Mouse (Mus musculus) hindbrain, embryonic 10.5 days (tissue): Measurements from ENCODE around the gene Mfap5. TPM values are rescaled to one million over a fixed set of nuclear protein-coding genes. Genes with fewer than 3 reads are reported as not detected.
"Not testable (repeated sequence)": the region's sequence is repeated elsewhere in the genome, so short reads cannot be mapped to it uniquely, and the experiment has no call there.

Experiments
- DNase-seq: peaks from one replicate; pipeline ENCODE4 v3.0.0-alpha.2; 2017; ENCODE audit warnings: low spot score
- H3K27ac ChIP-seq: fragments of 300-500 bp; sonication (generic); 2 replicates; pipeline ENCODE4 v1.5.1; 2016; ENCODE audit warnings: mild to moderate bottlenecking, moderate library complexity
- H3K27me3 ChIP-seq: fragments of 300-500 bp; sonication (generic); 2 replicates; pipeline ENCODE4 v1.6.1; 2016; ENCODE audit warnings: mild to moderate bottlenecking; ENCODE audit not compliant: poor library complexity, insufficient read depth, severe bottlenecking
- H3K36me3 ChIP-seq: fragments of 300-500 bp; sonication (generic); 2 replicates; pipeline ENCODE4 v1.6.1; 2016; ENCODE audit warnings: mild to moderate bottlenecking, moderate library complexity
- H3K4me1 ChIP-seq: fragments of 300-500 bp; sonication (generic); replicated peaks from 2 replicates; pipeline ENCODE4 v1.6.1; 2016; ENCODE audit warnings: mild to moderate bottlenecking
- H3K4me3 ChIP-seq: fragments of 300-500 bp; sonication (generic); 2 replicates; pipeline ENCODE4 v1.5.1; 2016; ENCODE audit warnings: mild to moderate bottlenecking, moderate library complexity
- H3K9me3 ChIP-seq: fragments of 300-500 bp; sonication (generic); 2 replicates; pipeline ENCODE4 v1.6.1; 2016; ENCODE audit warnings: mild to moderate bottlenecking, moderate library complexity
- WGBS: fragments of 180-500 bp; shearing (Covaris S2); methylation state at CpG from one replicate; pipeline ENCODE4 v1.1.7; 2016; 5-methylcytosine and 5-hydroxymethylcytosine counted together
- polyA plus RNA-seq: library from polyadenylated mRNA; unstranded; fragments of >200 nt; fragmentation: Nextera tagmentation; extraction: Ambion mirVana; gene quantifications from 2 replicates; pipeline ENCODE4 v1.2.1, GENCODE M21; 2016

Gene Mfap5
- polyA plus RNA-seq, 1 experiment from 2014 or later: 1.1 TPM

- no peaks in the 10 kb centered on the region for H3K36me3 ChIP-seq
- H3K4me1 ChIP-seq: no peaks in the 10 kb centered on the region
- no peak overlapping the region for H3K4me3 ChIP-seq
- no peak overlapping the region for H3K27ac ChIP-seq
- no peaks in the 10 kb centered on the region for H3K9me3 ChIP-seq
- H3K27me3 ChIP-seq: no peaks in the 10 kb centered on the region
- 74% methylated on average over 9 of the region's 9 CpGs for WGBS
- DNase-seq: peak; percentile 5
Observed at GRCm38 (mm10) chr6:122522595-122522994, 16.9 kb downstream of the Mfap5 start.

DNA sequence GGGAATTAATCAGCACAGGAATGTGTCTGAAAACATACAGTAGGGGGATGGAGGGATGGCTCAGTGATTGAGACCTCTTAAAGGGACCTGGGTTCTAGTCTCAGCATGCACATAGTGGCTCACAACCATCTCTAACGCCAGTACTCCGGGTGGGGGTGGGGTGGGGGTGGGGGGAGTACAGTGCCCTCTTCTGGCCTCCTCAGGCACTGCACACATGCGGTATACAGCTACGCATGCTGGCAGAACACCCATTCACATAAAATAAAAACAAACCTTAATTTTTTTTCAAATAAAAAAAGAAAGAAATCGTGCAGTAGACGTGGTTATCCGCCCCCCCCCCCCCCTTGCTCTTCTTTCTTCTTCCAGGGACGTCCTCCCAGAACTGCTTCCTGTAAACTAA, 17.6 kb downstream of the Mfap5 start:
- Histone ChIP-seq H3K4me1 (no peaks in the 10 kb centered on the region), H3K4me3 (no peak overlapping the region), H3K9me3 (no peaks in the 10 kb centered on the region), H3K27me3 (no peaks in the 10 kb centered on the region), H3K36me3 (no peaks in the 10 kb centered on the region), H3K27ac (no peak overlapping the region)
- 78% methylated on average over 8 of the region's 8 CpGs for WGBS
- DNase-seq: no peak

GRCm38 (mm10) chr6:122527596-122527995, 22.0 kb downstream of the Mfap5 start:
- no peak for DNase-seq
- no peaks in the 10 kb centered on the region for H3K9me3 ChIP-seq
- no peaks in the 10 kb centered on the region for H3K36me3 ChIP-seq
- H3K4me1 ChIP-seq: no peaks in the 10 kb centered on the region
- no peak overlapping the region for H3K4me3 ChIP-seq
- WGBS: 63% methylated on average over 12 of the region's 12 CpGs
- H3K27ac ChIP-seq: no peak overlapping the region
- no peaks in the 10 kb centered on the region for H3K27me3 ChIP-seq

DNA sequence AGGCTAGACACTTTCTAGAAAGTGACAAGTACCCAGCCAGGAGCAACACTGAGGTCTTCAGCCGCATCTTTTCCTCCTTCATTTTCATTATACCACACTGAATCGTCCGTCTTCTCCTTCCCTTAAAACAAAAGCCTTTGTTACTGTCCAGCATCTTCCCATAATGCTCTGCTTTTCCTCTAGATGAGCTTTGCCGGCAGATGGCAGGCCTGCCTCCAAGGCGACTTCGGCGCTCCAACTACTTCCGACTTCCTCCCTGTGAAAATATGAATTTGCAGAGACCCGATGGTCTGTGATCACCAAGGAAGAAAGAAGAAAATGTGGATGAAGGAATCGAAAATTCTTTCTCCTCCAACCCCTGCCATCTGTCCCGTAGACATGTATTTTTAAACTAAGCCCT, 22.5 kb downstream of the Mfap5 start:
- 80% methylated on average over 11 of the region's 11 CpGs for WGBS
- Histone ChIP-seq H3K36me3 (no peaks in the 10 kb centered on the region), H3K4me3 (no peak overlapping the region), H3K9me3 (no peaks in the 10 kb centered on the region), H3K4me1 (peaks cover 5% of the 10 kb centered on the region), H3K27me3 (no peaks in the 10 kb centered on the region), H3K27ac (no peak overlapping the region)
- no peak for DNase-seq

DNA sequence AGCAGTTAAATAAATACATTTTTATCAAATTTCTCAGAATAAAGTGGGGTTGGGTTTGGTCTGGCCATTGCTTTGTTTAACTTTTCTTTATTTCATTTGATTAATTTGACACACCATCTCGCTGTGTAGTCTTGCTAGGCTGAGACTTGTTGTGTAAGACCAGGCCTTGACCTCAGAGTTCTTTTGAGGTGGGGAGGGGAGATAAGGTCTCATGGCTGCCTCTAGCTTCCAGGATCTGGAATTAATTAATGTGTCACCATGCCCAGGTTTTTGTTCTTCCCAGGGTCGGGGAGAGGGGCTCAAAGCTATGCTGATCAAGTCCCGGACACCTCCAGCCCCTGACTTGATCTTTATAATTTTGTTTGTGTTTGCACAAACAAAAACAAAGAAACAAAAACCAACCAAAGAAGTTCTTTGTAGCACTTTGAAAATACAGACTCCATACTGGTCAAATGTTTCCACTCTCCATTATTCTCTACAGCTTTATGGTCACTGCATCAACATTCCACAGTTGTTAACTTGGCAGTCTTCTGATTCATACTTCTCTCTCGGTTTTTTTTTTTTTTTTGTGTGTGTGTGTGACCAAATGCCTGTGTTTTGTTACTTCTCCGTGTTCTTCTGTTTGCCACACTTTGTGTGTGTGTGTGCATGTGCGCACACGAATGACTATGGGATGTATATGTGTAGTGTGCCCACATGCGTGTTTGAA, 26.0 kb downstream of the Mfap5 start:
- 74% methylated on average over 8 of the region's 8 CpGs for WGBS
- H3K27me3 ChIP-seq: no peaks in the 10 kb centered on the region
- H3K36me3 ChIP-seq: no peaks in the 10 kb centered on the region
- no peak overlapping the region for H3K27ac ChIP-seq
- no peak overlapping the region for H3K4me3 ChIP-seq
- no peak for DNase-seq
- peaks cover 12% of the 10 kb centered on the region for H3K4me1 ChIP-seq
- no peaks in the 10 kb centered on the region for H3K9me3 ChIP-seq

GRCm38 (mm10) chr6:122532883-122533302, 27.2 kb downstream of the Mfap5 start:
- no peaks in the 10 kb centered on the region for H3K9me3 ChIP-seq
- peaks cover 12% of the 10 kb centered on the region for H3K4me1 ChIP-seq
- H3K27me3 ChIP-seq: no peaks in the 10 kb centered on the region
- H3K27ac ChIP-seq: peak overlapping the region; percentile 75
- H3K36me3 ChIP-seq: no peaks in the 10 kb centered on the region
- DNase-seq: peak; percentile 36
- 15% methylated on average over 4 of the region's 4 CpGs for WGBS
- peak overlapping the region; percentile 39 for H3K4me3 ChIP-seq

- Histone ChIP-seq H3K9me3 (no peaks in the 10 kb centered on the region), H3K27me3 (no peaks in the 10 kb centered on the region), H3K36me3 (no peaks in the 10 kb centered on the region), H3K27ac (no peak overlapping the region), H3K4me3 (no peak overlapping the region), H3K4me1 (peaks cover 12% of the 10 kb centered on the region)
- WGBS: 19% methylated on average over 3 of the region's 3 CpGs
- DNase-seq: no peak
Observed at GRCm38 (mm10) chr6:122534032-122534431, 28.4 kb downstream of the Mfap5 start.

DNA sequence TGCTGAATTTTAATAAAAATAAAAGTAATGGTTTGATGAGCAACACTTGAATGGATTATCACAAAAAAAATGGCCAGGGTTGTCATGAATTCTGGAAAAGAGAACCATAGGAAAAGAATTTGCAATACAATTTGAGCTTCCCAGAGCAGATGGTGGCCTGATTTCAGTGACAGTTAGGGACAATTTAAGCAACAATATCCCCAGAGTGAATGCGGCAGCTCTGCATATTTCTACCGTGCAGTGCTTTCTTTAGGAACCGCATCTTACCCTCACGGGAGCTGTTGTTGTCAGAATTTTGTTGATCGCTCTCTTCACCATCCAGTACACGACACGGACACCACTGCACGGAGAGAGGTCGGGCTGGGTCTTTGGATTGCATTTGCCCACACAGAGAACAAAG, 33.9 kb downstream of the Mfap5 start:
- no peak overlapping the region for H3K27ac ChIP-seq
- no peaks in the 10 kb centered on the region for H3K36me3 ChIP-seq
- no peaks in the 10 kb centered on the region for H3K27me3 ChIP-seq
- no peaks in the 10 kb centered on the region for H3K4me1 ChIP-seq
- no peak for DNase-seq
- H3K4me3 ChIP-seq: no peak overlapping the region
- 84% methylated on average over 9 of the region's 9 CpGs for WGBS
- no peaks in the 10 kb centered on the region for H3K9me3 ChIP-seq

DNA sequence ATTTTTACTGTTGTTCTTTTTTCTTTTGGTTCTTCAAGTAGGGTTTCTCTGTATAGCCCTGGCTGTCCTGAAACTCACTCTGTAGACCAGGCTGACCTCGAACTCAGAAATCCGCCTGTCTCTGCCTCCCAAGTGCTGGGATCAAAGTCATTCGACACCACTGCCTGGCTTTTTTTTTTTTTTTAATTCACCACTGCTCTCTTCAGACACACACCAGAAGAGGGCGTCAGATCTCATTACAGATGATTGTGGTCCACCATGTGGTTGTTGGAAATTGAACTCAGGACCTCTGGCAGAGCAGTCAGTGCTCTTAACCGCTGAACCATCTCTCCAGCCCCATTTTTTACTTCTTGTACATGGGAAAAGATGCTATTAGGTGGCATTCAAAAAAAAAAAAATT, 36.8 kb downstream of the Mfap5 start:
- not testable (repeated sequence) for H3K4me3 ChIP-seq, H3K4me1 ChIP-seq, H3K27me3 ChIP-seq, H3K27ac ChIP-seq, H3K36me3 ChIP-seq, DNase-seq, H3K9me3 ChIP-seq
- 82% methylated on average over 5 of the region's 5 CpGs for WGBS

- DNase-seq: no peak
- 85% methylated on average over 5 of the region's 5 CpGs for WGBS
- Histone ChIP-seq H3K27me3 (no peaks in the 10 kb centered on the region), H3K9me3 (no peaks in the 10 kb centered on the region), H3K36me3 (no peaks in the 10 kb centered on the region), H3K4me1 (no peaks in the 10 kb centered on the region), H3K27ac (no peak overlapping the region), H3K4me3 (no peak overlapping the region)
Observed at GRCm38 (mm10) chr6:122543574-122543973, 37.9 kb downstream of the Mfap5 start.

DNA sequence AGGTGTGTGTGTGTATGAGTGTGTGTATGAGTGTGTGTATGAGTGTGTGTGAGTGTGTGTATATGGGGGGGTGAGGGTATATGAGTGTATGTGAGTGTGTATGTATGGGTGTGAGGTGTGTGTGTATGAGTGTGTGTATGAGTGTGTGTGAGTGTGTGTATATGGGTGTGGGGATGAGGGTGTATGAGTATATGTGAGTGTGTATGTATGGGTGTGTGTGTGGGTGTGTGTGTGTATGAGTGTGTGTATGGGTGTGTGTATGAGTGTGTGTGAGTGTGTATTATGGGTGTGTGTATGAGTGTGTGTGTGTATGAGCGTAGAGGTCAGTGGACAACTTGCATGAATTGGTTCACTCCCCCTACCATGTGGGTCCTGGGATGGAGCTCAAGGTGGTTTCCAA, 39.0 kb downstream of the Mfap5 start:
- Histone ChIP-seq H3K36me3 (no peaks in the 10 kb centered on the region), H3K9me3 (no peaks in the 10 kb centered on the region), H3K27ac (no peak overlapping the region), H3K4me3 (no peak overlapping the region), H3K27me3 (no peaks in the 10 kb centered on the region), H3K4me1 (no peaks in the 10 kb centered on the region)
- WGBS: 97% methylated on average over 1 of the region's 1 CpGs
- DNase-seq: no peak

DNA sequence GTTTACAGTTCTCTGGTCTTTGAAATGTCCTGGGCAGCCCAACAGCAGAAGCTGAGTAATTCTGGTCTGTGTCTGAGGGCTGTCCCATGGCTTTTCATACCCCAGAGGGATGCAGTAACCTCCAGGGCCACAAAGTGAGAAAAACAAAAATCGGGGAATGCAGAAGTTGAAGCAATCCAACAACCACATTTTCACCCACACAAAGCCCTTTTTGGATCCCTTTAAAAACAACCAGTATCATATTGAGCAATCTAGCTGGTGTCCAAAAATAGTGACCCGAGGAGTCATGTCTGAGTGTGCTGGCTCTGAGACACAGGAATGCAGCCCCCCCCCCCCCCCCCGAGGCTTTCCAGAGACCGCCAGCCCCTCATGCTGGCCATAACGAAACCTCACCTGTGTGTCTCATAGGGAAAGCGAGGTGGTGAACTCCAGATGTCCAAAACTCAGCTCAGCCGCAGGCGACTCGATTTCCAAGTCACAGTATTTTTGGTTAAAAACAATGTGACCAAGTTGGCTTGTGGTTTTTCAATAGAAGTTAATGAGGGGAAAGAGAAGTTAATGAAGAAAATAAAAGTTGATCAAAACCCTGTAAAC, 39.7 kb downstream of the Mfap5 start:
- no peak for DNase-seq
- Histone ChIP-seq H3K36me3 (no peaks in the 10 kb centered on the region), H3K27me3 (no peaks in the 10 kb centered on the region), H3K9me3 (no peaks in the 10 kb centered on the region), H3K27ac (no peak overlapping the region), H3K4me1 (no peaks in the 10 kb centered on the region), H3K4me3 (no peak overlapping the region)
- 79% methylated on average over 9 of the region's 9 CpGs for WGBS

GRCm38 (mm10) chr6:122545948-122546347, 40.3 kb downstream of the Mfap5 start:
- DNase-seq: no peak
- no peak overlapping the region for H3K4me3 ChIP-seq
- WGBS: 85% methylated on average over 10 of the region's 10 CpGs
- no peaks in the 10 kb centered on the region for H3K27me3 ChIP-seq
- no peaks in the 10 kb centered on the region for H3K9me3 ChIP-seq
- H3K4me1 ChIP-seq: no peaks in the 10 kb centered on the region
- no peak overlapping the region for H3K27ac ChIP-seq
- H3K36me3 ChIP-seq: no peaks in the 10 kb centered on the region
